Mouse (Mus musculus): ENCODE results near the gene Gstp3.

- TF ChIP-seq CTCF (conservative IDR thresholded peaks at IDR 0.05; ENCODE audit: low read length) (peak; percentile 57), NANOG (IDR thresholded peaks at IDR 0.05; ENCODE audit: borderline replicate concordance, low read length) (no peak), POU5F1 (IDR thresholded peaks at IDR 0.05; ENCODE audit: borderline replicate concordance, low read length) (no peak)
These were observed 40.4 kb downstream of the Gstp3 start for GRCm38 (mm10) chr19:4018743-4019583.
